Mouse (Mus musculus) right cerebral cortex, adult 18-20 months (tissue): ENCODE data around the gene Gm48551.

ENCODE experiments used
- DNase-seq: peaks from one replicate; pipeline ENCODE4 v3.0.0; 2022; ENCODE audit warnings: mixed read lengths

Gene Gm48551

GRCm38 (mm10) chr10:81418216-81419070 is 34.2 kb downstream of the Gm48551 start:
- DNase-seq = no peak

- DNase-seq = no peak
Observed at GRCm38 (mm10) chr10:81419111-81419928, 35.1 kb downstream of the Gm48551 start.

- no peak for DNase-seq
Observed at GRCm38 (mm10) chr10:81420191-81420767, 36.0 kb downstream of the Gm48551 start.

GRCm38 (mm10) chr10:81421041-81421796 is 37.0 kb downstream of the Gm48551 start:
- DNase-seq = no peak

GRCm38 (mm10) chr10:81421797-81422100 is 37.5 kb downstream of the Gm48551 start:
- DNase-seq = no peak

GRCm38 (mm10) chr10:81422191-81422590 is 37.9 kb downstream of the Gm48551 start:
- DNase-seq = no peak

- no peak for DNase-seq
Observed at GRCm38 (mm10) chr10:81422661-81423217, 38.5 kb downstream of the Gm48551 start.

- DNase-seq = no peak
Observed at GRCm38 (mm10) chr10:81423476-81424245, 39.4 kb downstream of the Gm48551 start.

- no peak for DNase-seq
Observed at GRCm38 (mm10) chr10:81424246-81425051, 40.2 kb downstream of the Gm48551 start.

- DNase-seq = no peak
Observed at GRCm38 (mm10) chr10:81425236-81425850, 41.1 kb downstream of the Gm48551 start.

- no peak for DNase-seq
Observed at GRCm38 (mm10) chr10:81426081-81426671, 41.9 kb downstream of the Gm48551 start.

- DNase-seq = no peak
Observed at GRCm38 (mm10) chr10:81426897-81427296, 42.6 kb downstream of the Gm48551 start.

GRCm38 (mm10) chr10:81427327-81427726 is 43.1 kb downstream of the Gm48551 start:
- no peak for DNase-seq

- DNase-seq = no peak
Observed at GRCm38 (mm10) chr10:81427804-81428506, 43.7 kb downstream of the Gm48551 start.

- no peak for DNase-seq
Observed at GRCm38 (mm10) chr10:81428507-81428870, 44.2 kb downstream of the Gm48551 start.

GRCm38 (mm10) chr10:81429092-81429491 is 44.8 kb downstream of the Gm48551 start:
- DNase-seq = no peak

GRCm38 (mm10) chr10:81429605-81430061 is 45.4 kb downstream of the Gm48551 start:
- peak; percentile 74 for DNase-seq

- DNase-seq = peak; percentile 86
Observed at GRCm38 (mm10) chr10:81430141-81430830, 46.0 kb downstream of the Gm48551 start.
